Mouse (Mus musculus) cerebellum, adult (tissue): ENCODE results near the gene Gpr4.

Experiments
- ATAC-seq: cut with Nextera tagmentation; 2 replicates; pipeline ENCODE4 v1.9.2; 2017; ENCODE audit warnings: mild to moderate bottlenecking, moderate library complexity, mixed read lengths; ENCODE audit not compliant: insufficient number of reproducible peaks, low FRiP score, low TSS enrichment

The Gpr4 gene

DNA sequence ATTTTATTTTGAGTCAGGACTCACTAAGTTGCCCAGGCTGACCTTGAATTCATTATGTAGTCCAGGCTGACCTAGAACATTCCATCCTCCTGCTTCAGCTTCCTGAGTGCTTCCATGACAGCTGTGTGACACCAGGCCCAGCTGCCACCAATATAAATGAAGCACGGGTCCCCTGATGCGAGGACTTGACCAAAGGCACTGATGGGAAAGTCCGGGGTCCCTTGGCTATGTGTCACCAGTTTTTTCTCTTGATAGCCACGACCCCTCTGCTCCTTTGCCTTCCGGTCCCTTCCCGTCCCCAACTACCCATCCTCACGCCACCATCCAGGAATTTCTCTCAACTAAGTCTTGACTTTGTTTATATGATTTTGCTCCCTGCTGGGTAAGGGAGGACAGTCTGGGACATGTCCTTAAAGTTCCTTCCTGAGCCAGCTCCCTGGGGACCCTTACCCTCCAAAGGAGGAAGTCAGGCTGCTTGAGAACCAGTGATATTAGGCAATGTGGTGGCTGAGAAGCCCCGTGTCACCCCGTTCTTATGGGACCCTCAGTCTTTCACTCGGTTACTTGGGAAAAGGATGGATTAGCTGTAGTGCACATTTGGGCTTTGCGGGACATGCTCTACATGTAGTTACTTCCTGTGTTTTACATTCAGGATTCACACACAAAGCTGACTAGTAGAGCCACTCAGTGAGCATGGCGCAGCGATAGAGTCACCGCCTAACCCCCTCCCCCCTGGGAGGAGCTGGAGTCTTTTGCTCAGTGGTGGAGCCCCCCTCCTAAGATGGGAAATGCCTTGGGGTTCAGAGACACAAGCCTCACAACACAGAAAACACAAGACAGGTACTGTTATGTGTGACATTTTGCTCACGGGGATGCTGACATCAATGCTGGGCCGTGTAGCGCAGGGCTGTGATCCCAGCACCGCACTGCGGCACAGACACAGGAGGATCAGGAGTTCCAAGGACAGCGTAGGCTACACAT is 14.8 kb downstream of the Gpr4 start:
- ATAC-seq: peak; percentile 12; the same call in 1 of the 2 replicates

DNA sequence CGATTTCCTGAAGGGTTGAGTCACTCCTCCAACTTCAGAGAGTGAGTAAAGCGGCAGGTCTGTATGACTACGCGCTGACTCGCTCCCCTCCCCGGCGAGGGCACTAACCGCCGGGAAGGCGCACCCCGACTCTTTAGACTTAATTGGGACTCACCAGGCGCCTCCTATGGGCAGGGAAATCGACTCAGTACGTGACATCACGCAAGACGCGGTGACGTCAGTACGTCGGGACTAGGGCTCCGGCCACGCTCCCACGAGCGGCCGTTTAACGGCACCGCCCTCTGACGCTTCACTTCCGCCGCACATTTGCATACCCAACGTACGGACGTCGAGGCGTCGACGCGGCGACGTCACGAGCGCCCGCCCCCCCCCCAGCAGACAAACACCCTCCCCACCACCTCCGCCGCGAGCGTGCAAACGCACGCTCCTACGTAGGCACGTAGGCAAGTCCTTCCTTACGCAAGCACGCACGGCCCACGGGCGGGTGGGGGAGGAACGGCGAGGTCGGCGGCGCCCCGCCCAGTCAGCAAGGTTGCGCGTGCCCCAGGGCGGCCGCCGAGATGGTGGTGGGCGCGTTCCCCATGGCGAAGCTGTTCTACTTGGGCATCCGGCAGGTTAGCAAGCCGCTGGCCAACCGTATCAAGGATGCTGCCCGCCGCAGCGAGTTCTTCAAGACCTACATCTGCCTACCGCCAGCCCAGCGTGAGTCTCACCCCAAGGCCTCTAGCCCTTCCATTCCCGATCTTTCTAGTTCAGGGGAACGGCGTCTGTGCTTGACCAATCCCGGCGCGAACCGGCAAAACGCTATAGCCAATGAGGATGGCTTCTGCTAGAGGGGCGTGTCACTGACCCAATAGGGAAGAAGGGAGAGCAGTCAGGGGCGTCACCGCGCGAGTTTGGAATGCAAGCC is 15.8 kb downstream of the Gpr4 start, which contains the start of gene Opa3:
Gene Opa3 (plus strand): TSS at position 452 of the 910 bp plus-strand sequence.
- ATAC-seq: peak; percentile 91

- ATAC-seq: no peak
Measured at GRCm38 (mm10) chr7:19228793-19229148, 16.4 kb downstream of the Gpr4 start.

DNA sequence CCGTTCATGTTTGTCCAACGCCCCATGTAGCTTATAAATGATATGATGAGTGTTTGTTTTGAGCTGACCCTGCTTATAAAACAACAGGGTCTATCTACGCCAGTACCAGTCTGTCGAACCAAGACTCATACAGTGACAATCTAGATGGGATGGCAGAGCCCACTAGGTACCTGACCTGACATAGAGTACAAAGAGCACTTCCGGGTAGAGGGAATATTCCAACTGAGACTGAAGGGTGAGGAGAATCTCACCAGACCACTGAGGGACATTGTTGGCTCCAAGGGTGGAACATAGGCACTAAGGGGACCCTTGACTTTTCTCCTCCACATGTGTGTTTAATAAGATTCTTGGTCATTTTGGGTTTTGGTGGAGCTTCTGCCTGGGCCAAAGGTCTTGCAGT is 17.1 kb downstream of the Gpr4 start:
- ATAC-seq: no peak

DNA sequence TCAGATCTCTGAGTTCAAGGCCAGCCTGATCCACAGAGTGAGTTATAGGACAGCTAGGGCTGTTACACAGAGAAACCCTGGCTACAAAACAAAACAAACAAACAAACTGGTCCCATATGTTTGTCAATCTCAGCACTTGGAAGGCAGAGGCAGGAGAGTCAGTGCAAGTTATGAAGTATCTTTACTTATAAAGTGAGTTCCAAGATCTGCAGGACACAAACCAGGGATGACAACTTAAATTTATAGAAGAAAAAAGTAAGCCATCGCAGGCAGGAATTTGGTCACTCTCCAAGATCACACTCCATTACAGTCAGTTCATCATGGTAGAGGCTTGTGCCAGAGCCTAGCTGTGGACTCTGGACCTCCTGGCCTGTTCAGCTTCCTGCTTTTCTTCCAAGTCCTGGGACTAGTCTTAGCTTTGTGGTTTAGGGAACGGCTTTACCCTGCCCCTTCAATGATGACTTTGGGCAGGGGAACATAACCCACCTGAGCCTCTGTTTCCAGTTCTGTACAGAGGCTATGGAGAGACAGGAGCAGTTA is 17.8 kb downstream of the Gpr4 start:
- ATAC-seq: no peak

DNA sequence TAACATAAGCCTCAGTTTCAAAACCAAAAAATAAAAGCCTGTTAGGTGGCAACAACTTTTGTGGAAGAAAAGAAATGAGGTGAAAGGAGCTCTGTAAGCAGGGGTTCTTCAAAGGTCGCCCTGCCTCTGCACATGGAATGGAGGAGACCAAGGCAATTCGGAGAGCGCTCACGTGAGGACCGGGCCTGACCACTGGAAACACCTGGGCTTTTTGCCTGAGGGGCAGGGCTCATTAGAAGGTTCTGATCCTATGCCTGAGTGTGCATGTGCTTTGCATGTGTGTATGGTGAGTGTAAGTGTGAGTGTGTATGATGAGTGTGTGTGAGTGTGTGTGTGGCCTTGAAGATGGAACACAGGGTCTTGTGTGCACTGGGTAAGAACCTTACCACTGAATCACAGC is 18.6 kb downstream of the Gpr4 start:
- no peak for ATAC-seq

DNA sequence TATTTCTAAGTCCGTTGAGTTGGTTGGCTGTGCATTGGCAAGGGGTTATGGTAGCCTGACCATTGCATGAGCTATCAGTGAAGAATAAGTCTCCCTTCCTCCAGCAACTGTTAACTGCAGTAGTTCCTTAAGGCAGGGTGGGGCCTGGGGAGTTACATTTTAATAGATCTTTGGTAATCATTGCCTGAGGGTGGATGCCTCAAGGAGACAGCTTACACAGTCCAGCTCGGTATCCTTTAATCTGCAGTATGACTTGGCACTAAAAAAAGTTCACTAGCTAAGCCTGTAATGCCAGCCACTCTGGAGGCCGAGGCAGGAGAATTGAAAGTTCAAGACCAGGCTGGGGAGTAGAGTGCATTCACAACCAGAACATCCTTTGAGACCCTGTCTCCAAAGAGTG is 19.5 kb downstream of the Gpr4 start:
- ATAC-seq: no peak

DNA sequence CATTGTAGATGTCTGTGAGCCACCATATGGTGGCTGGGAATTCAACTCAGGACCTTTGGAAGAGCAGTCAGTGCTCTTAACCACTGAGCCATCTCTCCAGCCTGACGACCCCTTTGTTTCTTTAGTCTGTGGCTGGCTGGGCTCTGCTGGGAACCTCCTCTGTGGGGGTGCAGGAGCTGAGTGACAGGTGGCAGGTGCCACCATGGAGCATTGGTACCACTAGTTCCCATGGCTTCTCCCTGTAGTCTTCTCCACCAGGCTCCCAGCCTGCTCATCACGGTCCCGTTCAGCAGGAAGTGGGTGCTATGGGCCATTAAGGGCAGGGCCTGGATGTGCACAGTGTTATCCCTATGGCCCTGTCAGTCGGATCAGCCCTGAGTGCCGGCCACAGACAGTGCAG is 22.3 kb downstream of the Gpr4 start:
- no peak for ATAC-seq

GRCm38 (mm10) chr7:19235092-19235671 is 22.8 kb downstream of the Gpr4 start:
- no peak for ATAC-seq

DNA sequence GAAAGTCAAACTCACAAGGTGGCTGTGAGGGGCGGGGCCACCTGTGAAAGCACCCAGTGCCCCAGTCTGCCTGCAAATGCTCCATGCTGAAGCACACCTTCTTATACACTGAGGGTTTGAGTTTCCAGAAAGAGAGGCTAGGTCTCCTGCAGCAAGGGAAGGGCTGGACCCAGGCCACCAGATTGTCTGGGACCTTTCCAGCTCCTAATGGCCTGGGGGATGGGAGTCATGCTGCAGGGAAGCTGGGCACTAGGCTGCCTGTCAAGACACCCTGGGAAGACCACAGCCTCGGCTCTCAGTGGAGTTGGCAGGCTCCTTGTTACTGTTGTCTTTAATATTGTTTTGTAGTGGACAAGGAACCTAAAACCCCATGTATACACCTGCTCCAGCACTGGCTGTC is 24.1 kb downstream of the Gpr4 start:
- ATAC-seq: no peak

GRCm38 (mm10) chr7:19238344-19238743 is 26.0 kb downstream of the Gpr4 start:
- no peak for ATAC-seq

DNA sequence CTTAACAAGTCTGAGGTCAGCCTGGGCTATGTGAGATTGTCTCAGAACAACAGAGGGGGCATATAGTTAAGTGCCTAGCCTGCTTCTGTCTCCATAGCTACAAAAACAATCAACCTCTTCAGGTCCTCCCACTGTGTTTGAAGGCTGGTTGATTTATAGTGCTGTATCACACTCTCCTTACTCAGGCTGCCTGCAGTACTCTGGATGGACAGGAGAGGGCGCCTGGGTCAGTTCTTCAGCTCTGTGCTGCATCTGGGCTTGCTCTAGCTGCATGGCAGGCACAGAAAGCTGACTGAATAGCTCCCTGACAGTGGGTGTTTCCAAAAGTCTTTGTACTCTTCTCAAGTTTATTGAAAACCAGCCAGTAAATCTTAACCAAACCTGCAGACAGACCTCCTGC is 27.1 kb downstream of the Gpr4 start:
- peak; percentile 75 for ATAC-seq

GRCm38 (mm10) chr7:19239986-19240385 is 27.6 kb downstream of the Gpr4 start:
- no peak for ATAC-seq

- no peak for ATAC-seq
Measured at GRCm38 (mm10) chr7:19240905-19241463, 28.6 kb downstream of the Gpr4 start.

GRCm38 (mm10) chr7:19242005-19242404 is 29.7 kb downstream of the Gpr4 start:
- no peak for ATAC-seq

DNA sequence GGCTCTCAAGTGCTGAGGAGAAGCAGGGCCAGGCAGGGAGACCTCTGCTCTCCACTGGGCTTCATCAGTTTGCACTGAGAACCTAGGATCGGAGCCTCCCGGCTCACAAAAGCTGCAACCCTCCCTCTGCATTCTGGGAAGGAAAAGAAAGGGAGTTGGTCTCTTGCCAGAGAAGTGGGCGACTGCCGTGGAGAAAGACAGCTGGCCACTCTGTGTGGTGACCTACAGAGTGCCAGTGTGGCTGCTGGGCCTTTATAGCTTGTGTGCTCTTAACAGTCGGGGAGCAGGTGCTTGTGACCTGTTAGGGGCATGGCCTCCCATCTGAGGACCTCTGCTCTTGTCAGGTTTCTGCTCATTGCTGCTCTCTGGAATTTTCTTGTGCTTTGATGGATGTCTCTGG is 31.5 kb downstream of the Gpr4 start:
- no peak for ATAC-seq

DNA sequence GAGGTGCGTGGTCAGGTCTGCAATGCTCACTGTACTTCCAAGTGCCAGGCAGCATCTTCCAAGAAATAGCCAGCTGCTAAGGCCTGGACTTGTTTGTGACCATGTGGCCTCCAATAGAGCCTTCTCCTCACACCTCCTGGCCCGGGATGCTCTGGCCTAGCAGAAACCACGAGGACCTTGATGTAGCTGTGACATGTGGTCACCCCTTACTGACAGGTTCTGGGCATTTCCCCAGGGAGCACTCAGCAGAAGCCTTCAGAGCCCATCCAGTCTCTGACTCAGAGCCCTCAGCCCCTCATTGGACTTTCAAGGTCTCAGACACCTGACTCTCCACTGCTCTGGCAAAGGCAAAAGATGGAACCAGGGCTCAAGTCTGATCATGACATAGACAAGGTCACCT is 32.7 kb downstream of the Gpr4 start:
- no peak for ATAC-seq

DNA sequence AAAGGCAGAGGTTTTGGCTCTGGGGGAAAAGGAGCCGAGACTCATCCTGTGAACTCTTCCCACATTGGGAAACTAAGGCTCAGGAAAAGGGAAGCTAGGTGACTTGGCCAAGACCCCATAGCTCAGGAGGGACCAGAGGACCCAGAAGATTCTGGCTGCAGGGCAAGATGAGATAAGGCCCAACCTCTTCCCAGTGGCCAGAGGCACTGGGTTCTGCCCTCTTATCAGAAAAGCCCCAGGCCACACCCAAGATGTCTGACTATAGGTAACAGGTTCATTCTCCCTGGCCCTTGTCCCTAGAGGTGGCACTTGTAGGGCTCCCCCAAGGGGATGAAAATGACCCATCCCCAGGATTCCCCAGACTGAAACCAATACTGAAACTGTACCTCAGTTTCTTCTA is 34.5 kb downstream of the Gpr4 start:
- ATAC-seq: no peak

DNA sequence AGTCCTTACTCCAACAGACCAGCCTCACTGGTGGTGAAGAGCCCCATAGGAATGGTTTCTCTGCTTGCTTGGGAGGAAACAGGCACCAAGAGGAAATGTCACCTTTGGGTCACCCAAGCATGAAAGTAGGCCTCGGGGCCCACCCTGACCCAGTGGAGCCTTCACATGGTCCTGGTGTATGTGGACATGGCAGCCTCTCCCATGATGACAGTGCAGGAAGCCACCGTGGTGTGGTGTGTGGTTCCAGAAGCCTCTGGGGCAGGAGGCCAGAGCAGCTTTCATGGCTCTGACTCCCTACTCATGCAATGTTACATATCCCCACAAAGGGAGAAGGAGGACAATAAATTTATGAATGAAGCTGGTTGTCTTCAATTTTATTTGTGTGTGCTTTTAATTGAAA is 35.2 kb downstream of the Gpr4 start:
- no peak for ATAC-seq

DNA sequence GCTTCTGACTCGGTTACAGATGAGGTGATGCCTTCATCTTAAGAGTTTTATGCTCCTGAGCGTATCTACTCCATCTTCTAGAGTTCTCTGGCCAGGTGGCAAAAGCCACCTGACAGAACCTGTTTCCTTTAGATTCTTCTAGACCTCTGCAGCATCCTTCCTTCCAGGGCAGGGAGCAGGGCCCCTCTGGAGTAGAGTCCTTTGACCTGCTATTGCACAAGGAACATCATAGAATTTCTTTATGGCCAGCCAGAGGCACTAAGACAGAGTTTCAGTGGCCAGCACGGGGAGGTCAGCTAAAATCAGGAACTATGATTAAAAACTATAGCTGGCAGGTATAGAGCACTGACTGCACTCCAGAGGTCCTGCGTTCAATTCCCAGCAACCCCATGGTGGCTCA is 39.7 kb downstream of the Gpr4 start:
- no peak for ATAC-seq
